ENCODE assay signal across 11 mouse cellular contexts in the genomic region with DNA sequence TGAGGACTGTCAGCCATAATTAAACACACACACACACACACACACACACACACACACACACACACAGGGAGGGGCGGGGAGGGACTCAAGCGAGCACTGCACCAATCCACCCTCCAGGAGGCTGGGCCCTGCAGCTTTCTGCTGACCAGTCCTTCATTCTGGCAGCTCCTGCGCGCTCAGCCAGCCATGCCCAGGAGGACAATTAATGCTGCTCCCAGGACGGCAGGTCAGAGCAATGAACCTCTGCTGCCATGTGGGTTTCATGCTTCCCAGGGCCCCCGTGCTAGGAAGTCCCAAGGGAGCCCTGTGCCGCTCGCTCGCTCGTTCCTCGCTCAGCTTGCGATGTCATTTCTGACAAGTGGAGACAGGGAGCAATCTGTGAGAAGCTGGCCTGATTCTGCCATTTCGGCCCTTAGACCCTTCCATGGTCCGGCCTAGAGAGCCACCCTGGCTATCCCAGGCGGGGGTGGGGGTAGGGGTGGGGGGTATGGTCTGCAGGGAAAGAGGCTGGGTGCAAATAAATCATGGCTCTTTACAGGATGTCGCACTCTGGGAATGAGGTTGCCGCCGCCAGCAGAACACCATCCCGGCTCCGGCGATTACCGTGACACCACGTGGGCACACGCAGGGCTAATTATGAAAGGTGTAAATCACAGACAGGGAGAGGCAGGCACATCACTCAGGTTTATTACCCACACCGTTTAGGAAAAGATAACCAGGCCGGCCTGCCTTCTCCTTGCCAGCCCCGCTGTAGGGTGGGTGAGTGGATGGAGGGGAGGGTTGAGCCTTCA. TPM values are rescaled to one million over a fixed set of nuclear protein-coding genes. Genes with fewer than 3 reads are reported as not detected.
A peak's percentile ranks its signal among the peaks of the same experiment; 100 is the strongest.
DNase-seq lines count a peak whose midpoint lies in the region; ATAC-seq and TF ChIP-seq lines count a peak whose summit lies in the region.
"Had no signal": no experiment of that assay in that cellular context is flagged by ENCODE, and none has a peak within 500 bp of the region (broad histone marks: within the 10 kb centered on the region; RNA-seq: fewer than 3 reads in every experiment).

No protein-coding gene starts in this region.

- 0 out of 2 replicates have a peak, but pooled peaks cover 6% of the 10 kb centered on the region for H3K4me1 ChIP-seq in forebrain, postnatal 0 days (ENCODE audit: insufficient read depth)
- H3K4me1 ChIP-seq in kidney, embryonic 15.5 days = peaks cover 41% of the 10 kb centered on the region
- H3K4me1 ChIP-seq in midbrain, embryonic 15.5 days = peaks cover 28% of the 10 kb centered on the region

- 66% methylated on average over 27 of the region's 27 CpGs for WGBS in forebrain, postnatal 0 days
- WGBS in kidney, embryonic 15.5 days = 13% methylated on average over 27 of the region's 27 CpGs
- 49% methylated on average over 27 of the region's 27 CpGs for WGBS in midbrain, embryonic 15.5 days

- no peak overlapping the region for H3K4me3 ChIP-seq in forebrain, postnatal 0 days (ENCODE audit: low read depth, low read length)
- peak overlapping the region; percentile 16 for H3K4me3 ChIP-seq in kidney, embryonic 15.5 days (replicated peaks)
- no peak overlapping the region for H3K4me3 ChIP-seq in midbrain, embryonic 15.5 days
- H3K4me3 ChIP-seq: limb, embryonic 15.5 days had no signal

- H3K36me3 ChIP-seq in forebrain, postnatal 0 days (ENCODE audit: insufficient read depth) = peaks cover 7% of the 10 kb centered on the region
- H3K36me3 ChIP-seq in kidney, embryonic 15.5 days = no peaks in the 10 kb centered on the region
- no peaks in the 10 kb centered on the region for H3K36me3 ChIP-seq in midbrain, embryonic 15.5 days (replicated peaks)

- H3K9me3 ChIP-seq in forebrain, postnatal 0 days (ENCODE audit: low read length) = no peaks in the 10 kb centered on the region
- no peaks in the 10 kb centered on the region for H3K9me3 ChIP-seq in kidney, embryonic 15.5 days (replicated peaks)
- H3K9me3 ChIP-seq in midbrain, embryonic 15.5 days = no peaks in the 10 kb centered on the region
- H3K9me3 ChIP-seq: limb, embryonic 15.5 days had no signal

- peak; percentile 20; the same call in 1 of the 2 replicates for ATAC-seq in forebrain, postnatal 0 days
- peak; percentile 89 for ATAC-seq in kidney, embryonic 15.5 days (replicated peaks; ENCODE audit: low FRiP score)
- peak; percentile 53; the same call in 1 of the 2 replicates for ATAC-seq in midbrain, embryonic 15.5 days (replicated peaks)

- H3K27ac ChIP-seq in forebrain, postnatal 0 days (ENCODE audit: low read depth, low read length) = no peak overlapping the region
- peak overlapping the region; percentile 87 for H3K27ac ChIP-seq in kidney, embryonic 15.5 days
- H3K27ac ChIP-seq in midbrain, embryonic 15.5 days = peak overlapping the region; percentile 67
- H3K27ac ChIP-seq: limb, embryonic 15.5 days had no signal

- H3K27me3 ChIP-seq in forebrain, postnatal 0 days (ENCODE audit: insufficient read depth, low read length) = no peaks in the 10 kb centered on the region
- H3K27me3 ChIP-seq in kidney, embryonic 15.5 days = no peaks in the 10 kb centered on the region
- H3K27me3 ChIP-seq in midbrain, embryonic 15.5 days (replicated peaks) = no peaks in the 10 kb centered on the region
- H3K27me3 ChIP-seq: limb, embryonic 15.5 days had no signal

- no peak overlapping the region for H3K4me2 ChIP-seq in forebrain, postnatal 0 days (ENCODE audit: low read depth)
- H3K4me2 ChIP-seq in kidney, embryonic 15.5 days = peak overlapping the region; percentile 54
- H3K4me2 ChIP-seq in midbrain, embryonic 15.5 days = peak overlapping the region; percentile 20
- H3K4me2 ChIP-seq: limb, embryonic 15.5 days had no signal

- H3K9ac ChIP-seq in forebrain, postnatal 0 days = no peak overlapping the region
- no peak overlapping the region for H3K9ac ChIP-seq in kidney, embryonic 15.5 days
- H3K9ac ChIP-seq in midbrain, embryonic 15.5 days = no peak overlapping the region
- H3K9ac ChIP-seq: limb, embryonic 15.5 days had no signal

- TF ChIP-seq CTCF in forebrain, postnatal 0 days (IDR thresholded peaks at IDR 0.05; ENCODE audit: low read depth) = no peak

- DNase-seq in embryo, embryonic 10 days (ENCODE audit: low spot score) = peak; percentile 33
- DNase-seq in forebrain, postnatal 0 days = no peak
- no peak for DNase-seq in T-cell, adult 2 months (ENCODE audit: low spot score)
- no peak for DNase-seq in thymus, postnatal 25 days
- no peak for DNase-seq in yolk sac, embryonic 10.5 days (ENCODE audit: low spot score)
- no peak for DNase-seq in thymus, postnatal 4 days
- DNase-seq: cerebellum, postnatal 10 days; heart, postnatal 10 days had no signal

RNA-seq across cellular contexts. Expression of a gene that starts 51.7 kb away (rescaled TPM):
- 133 and 153 TPM in 2 replicates for total RNA-seq in forebrain, postnatal 0 days (2014; rRNA removed)
- polyA plus RNA-seq in forebrain, postnatal 0 days (2015; fragmentation: Nextera tagmentation; extraction: Ambion mirVana) = 41.2 and 60.4 TPM in 2 replicates
- polyA plus RNA-seq in kidney, embryonic 15.5 days (2015; fragmentation: Nextera tagmentation; extraction: Ambion mirVana) = 12.8 and 15.0 TPM in 2 replicates
- polyA plus RNA-seq in midbrain, embryonic 15.5 days (2015; fragmentation: Nextera tagmentation; extraction: Ambion mirVana) = 66.8 and 67.2 TPM in 2 replicates

RNA-seq across cellular contexts. Expression of a gene that starts 51.8 kb away (rescaled TPM):
- total RNA-seq in forebrain, postnatal 0 days (2014; rRNA removed) = 10.5 and 14.6 TPM in 2 replicates
- 7.2 and 11.8 TPM in 2 replicates for polyA plus RNA-seq in forebrain, postnatal 0 days (2015; fragmentation: Nextera tagmentation; extraction: Ambion mirVana)
- 4.6 and 6.5 TPM in 2 replicates for polyA plus RNA-seq in kidney, embryonic 15.5 days (2015; fragmentation: Nextera tagmentation; extraction: Ambion mirVana)
- polyA plus RNA-seq in midbrain, embryonic 15.5 days (2015; fragmentation: Nextera tagmentation; extraction: Ambion mirVana) = 19.3 and 21.5 TPM in 2 replicates

Comparison
In these comparisons a context has a peak if more than half of its experiments do, and no peak if none do; other contexts are left out.
1. ATAC-seq: peak in every context shown above with its lines; median percentile 89 in kidney, embryonic 15.5 days; 53 in midbrain, embryonic 15.5 days; 20 in forebrain, postnatal 0 days.